Mouse (Mus musculus) heart, postnatal 0 days (tissue): ENCODE results near the gene Olfml2b.

Experiments
- CTCF ChIP-seq: IDR thresholded peaks from 2 replicates; pipeline ENCODE4 v1.5.1; 2016; ENCODE audit warnings: antibody characterized with exemption, control low read depth, low read depth
- EP300 ChIP-seq: IDR thresholded peaks from 2 replicates; pipeline ENCODE4 v1.6.1; 2016; ENCODE audit warnings: antibody characterized with exemption, low read depth

GRCm38 (mm10) chr1:170699553-170699952 is 55.2 kb downstream of the Olfml2b start:
- TF ChIP-seq CTCF: no peak
- no peak for TF ChIP-seq EP300
